8 mouse cellular contexts compared by ENCODE assay signal in the genomic region with DNA sequence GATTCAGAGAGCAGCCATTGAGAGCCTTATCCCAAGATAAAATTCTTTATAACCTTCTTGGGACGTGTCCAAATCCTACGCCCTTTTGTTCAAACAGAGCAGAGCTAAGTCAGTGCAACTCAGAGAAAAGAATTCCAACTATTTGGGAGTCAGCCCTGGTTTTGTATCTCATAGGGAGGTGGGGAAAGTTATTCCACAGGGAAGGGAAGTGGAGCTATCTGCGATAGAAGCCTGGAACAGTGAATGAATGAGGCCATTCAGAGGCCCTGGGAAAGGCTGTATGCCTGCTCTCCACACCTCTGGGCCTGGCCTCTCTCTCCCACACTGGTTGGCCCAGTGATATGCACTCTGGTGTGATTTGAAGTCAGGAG. TPM values are rescaled to one million over a fixed set of nuclear protein-coding genes. Genes with fewer than 3 reads are reported as not detected.
DNase-seq lines count a peak whose midpoint lies in the region; ATAC-seq and TF ChIP-seq lines count a peak whose summit lies in the region.

No protein-coding gene starts in this region.

- peak overlapping the region; percentile 17 for H3ac ChIP-seq in myocyte (ENCODE audit: control insufficient read depth, insufficient read length)

- H3K9ac ChIP-seq in limb, embryonic 12.5 days (replicated peaks) = no peak overlapping the region

- H3K4me1 ChIP-seq in limb, embryonic 12.5 days (replicated peaks) = peaks cover 11% of the 10 kb centered on the region; the same call in 1 of the 2 replicates

- peak; percentile 16 for DNase-seq in ovary, adult 18-20 months (ENCODE audit: low spot score)
- no peak for DNase-seq in ovary, postnatal 10 days (ENCODE audit: low spot score)
- peak; percentile 76 to 80 for DNase-seq in heart, adult 9 months (ENCODE audit: low spot score in 2 of 2)
- no peak for DNase-seq in right cerebral cortex, adult 2 months (ENCODE audit: low spot score in 2 of 2)
- no peak for DNase-seq in right cerebral cortex, postnatal 14 days
- DNase-seq in layer of hippocampus, postnatal 14 days (ENCODE audit: low spot score in 2 of 2) = no peak

- H3K4me2 ChIP-seq in limb, embryonic 12.5 days = no peak overlapping the region
- peak overlapping the region; percentile 76 for H3K4me2 ChIP-seq in myocyte (ENCODE audit: low read depth)

- H3K27me3 ChIP-seq in limb, embryonic 12.5 days = no peaks in the 10 kb centered on the region
- H3K27me3 ChIP-seq in myocyte (ENCODE audit: control insufficient read depth, insufficient read depth, insufficient read length) = no peaks in the 10 kb centered on the region

- H3K27ac ChIP-seq in limb, embryonic 12.5 days = peak overlapping the region; percentile 77

- H3K9me3 ChIP-seq in limb, embryonic 12.5 days = no peaks in the 10 kb centered on the region

- peak; percentile 56; the same call in 1 of the 2 replicates for ATAC-seq in limb, embryonic 12.5 days (ENCODE audit: insufficient number of reproducible peaks, insufficient read depth, low FRiP score, low TSS enrichment, low read depth)

- no peaks in the 10 kb centered on the region for H3K36me3 ChIP-seq in limb, embryonic 12.5 days
- H3K36me3 ChIP-seq in myocyte (ENCODE audit: control insufficient read depth, insufficient read depth) = no peaks in the 10 kb centered on the region

- no peaks in the 10 kb centered on the region for H3K79me2 ChIP-seq in myocyte (ENCODE audit: control insufficient read depth, insufficient read depth)

- WGBS in limb, embryonic 12.5 days = 57% methylated on average over 3 of the region's 3 CpGs

- peak; percentile 23 for TF ChIP-seq POLR2A in myocyte (IDR thresholded peaks at IDR 0.05; ENCODE audit: insufficient read length, low read depth)

- no peak overlapping the region for H3K4me3 ChIP-seq in limb, embryonic 12.5 days (replicated peaks)
- H3K4me3 ChIP-seq in myocyte = peak overlapping the region; percentile 2

TF ChIP-seq in myocyte, 11 proteins besides CTCF, POLR2A, EP300 and RAD21:
- TF ChIP-seq TCF3 (IDR thresholded peaks at IDR 0.05; ENCODE audit: insufficient read length, low read depth) = no peak
- TF ChIP-seq USF1 (IDR thresholded peaks at IDR 0.05; ENCODE audit: low read depth) = no peak
- TF ChIP-seq MYOD1 (IDR thresholded peaks at IDR 0.05; ENCODE audit: control insufficient read depth in 1 of 3, insufficient read length in 2 of 3, low read depth in 2 of 3) = no peak
- TF ChIP-seq CEBPB (IDR thresholded peaks at IDR 0.05; ENCODE audit: insufficient read depth, poor library complexity, severe bottlenecking) = no peak
- no peak for TF ChIP-seq MYOG (IDR thresholded peaks at IDR 0.05; ENCODE audit: control insufficient read depth in 1 of 3, insufficient read depth in 1 of 3, insufficient read length in 2 of 3, low read depth in 2 of 3)
- no peak for TF ChIP-seq E2F4 (IDR thresholded peaks at IDR 0.05; ENCODE audit: insufficient read depth)
- no peak for TF ChIP-seq POLR2AphosphoS2 (IDR thresholded peaks at IDR 0.05; ENCODE audit: insufficient read length, low read depth)
- no peak for TF ChIP-seq MAX (IDR thresholded peaks at IDR 0.05; ENCODE audit: low read depth)
- no peak for TF ChIP-seq TCF12 (IDR thresholded peaks at IDR 0.05; ENCODE audit: insufficient read depth, poor library complexity, severe bottlenecking)
- no peak for TF ChIP-seq REST (IDR thresholded peaks at IDR 0.05; ENCODE audit: insufficient read depth, insufficient read length)
- TF ChIP-seq SRF (IDR thresholded peaks at IDR 0.05; ENCODE audit: control insufficient read depth, insufficient read length, low read depth) = no peak

RNA-seq across cellular contexts. Expression of gene Ripor2, which starts 16.1 kb away (rescaled TPM):
- polyA plus RNA-seq in limb, embryonic 12.5 days (2016; fragmentation: Nextera tagmentation; extraction: Ambion mirVana) = 1.7 and 2.5 TPM in 2 replicates
- polyA plus RNA-seq in myocyte (2012; fragmentation: generic; extraction: Trizol) = 1.3 TPM
- total RNA-seq in layer of hippocampus, postnatal 14 days (2021) = 10 to 100 TPM; 66.1 to 68.3 TPM

Comparison
In these comparisons a context has a peak if more than half of its experiments do, and no peak if none do; other contexts are left out.
1. DNase-seq: peak in ovary, adult 18-20 months (single experiment) and heart, adult 9 months (2 of 2); none in ovary, postnatal 10 days (single experiment), right cerebral cortex, adult 2 months (0 of 2), right cerebral cortex, postnatal 14 days (single experiment) and layer of hippocampus, postnatal 14 days (0 of 2).